Comparison of ENCODE assay signal across 8 mouse cellular contexts in genomic region chr8:117199658-117200057, GRCm38 (mm10). TPM values are rescaled to one million over a fixed set of nuclear protein-coding genes. Genes with fewer than 3 reads are reported as not detected.
A peak's percentile ranks its signal among the peaks of the same experiment; 100 is the strongest.
DNase-seq lines count a peak whose midpoint lies in the region; ATAC-seq lines count a peak whose summit lies in the region.

No protein-coding gene starts in this region.

- no peak overlapping the region for H3K4me3 ChIP-seq in hindbrain, embryonic 13.5 days
- H3K4me3 ChIP-seq in liver, embryonic 12.5 days, result peak overlapping the region; percentile 42

- 64% methylated on average over 6 of the region's 6 CpGs for WGBS in hindbrain, embryonic 13.5 days
- 69% methylated on average over 6 of the region's 6 CpGs for WGBS in liver, embryonic 12.5 days (ENCODE audit: insufficient replicate concordance)

- H3K27me3 ChIP-seq in hindbrain, embryonic 13.5 days, result no peaks in the 10 kb centered on the region
- no peaks in the 10 kb centered on the region for H3K27me3 ChIP-seq in liver, embryonic 12.5 days (replicated peaks)

- peak overlapping the region; percentile 53 for H3K27ac ChIP-seq in hindbrain, embryonic 13.5 days
- peak overlapping the region; percentile 98 for H3K27ac ChIP-seq in liver, embryonic 12.5 days

- ATAC-seq in hindbrain, embryonic 13.5 days (ENCODE audit: low FRiP score), result no peak
- ATAC-seq in liver, embryonic 12.5 days, result no peak

- peak; percentile 54 for DNase-seq in MN1 (ENCODE audit: low spot score)
- peak; percentile 20 for DNase-seq in embryo, embryonic 11.5 days (ENCODE audit: low read depth, low spot score)
- no peak for DNase-seq in cerebellum, postnatal 36 days
- DNase-seq in thymus, postnatal 0 days (ENCODE audit: low spot score), result no peak
- no peak for DNase-seq in adrenal gland, postnatal 10 days
- DNase-seq in gastrocnemius, adult 8-10 months (ENCODE audit: low spot score in 2 of 2), result no peak

- no peaks in the 10 kb centered on the region for H3K9me3 ChIP-seq in hindbrain, embryonic 13.5 days
- H3K9me3 ChIP-seq in liver, embryonic 12.5 days (replicated peaks), result no peaks in the 10 kb centered on the region

- H3K4me1 ChIP-seq in hindbrain, embryonic 13.5 days (replicated peaks), result peaks cover 18% of the 10 kb centered on the region
- H3K4me1 ChIP-seq in liver, embryonic 12.5 days, result peaks cover 70% of the 10 kb centered on the region

- no peak overlapping the region; the same call in 1 of the 2 replicates for H3K9ac ChIP-seq in hindbrain, embryonic 13.5 days
- H3K9ac ChIP-seq in liver, embryonic 12.5 days, result peak overlapping the region; percentile 62

- H3K4me2 ChIP-seq in hindbrain, embryonic 13.5 days, result no peak overlapping the region
- peak overlapping the region; percentile 62 for H3K4me2 ChIP-seq in liver, embryonic 12.5 days

- H3K36me3 ChIP-seq in hindbrain, embryonic 13.5 days, result peaks cover 56% of the 10 kb centered on the region
- peaks cover 63% of the 10 kb centered on the region for H3K36me3 ChIP-seq in liver, embryonic 12.5 days

RNA-seq across cellular contexts. Expression of gene Gan, which starts 41.7 kb away (rescaled TPM):
- polyA plus RNA-seq in hindbrain, embryonic 13.5 days (2015; fragmentation: Nextera tagmentation; extraction: Ambion mirVana), result 3.5 TPM in 2 replicates
- 1.9 and 2.1 TPM in 2 replicates for polyA plus RNA-seq in liver, embryonic 12.5 days (2016; fragmentation: Nextera tagmentation; extraction: Ambion mirVana)
- 1.5 and 2.3 TPM in 2 replicates for polyA plus RNA-seq in thymus, postnatal 0 days (2015; fragmentation: Nextera tagmentation; extraction: Ambion mirVana)
- total RNA-seq in adrenal gland, postnatal 10 days (2021), result 10 to 100 TPM in 1 of 2 experiments, 1 to 10 TPM in 1; 7.7 to 12.1 TPM
- total RNA-seq in gastrocnemius, adult 8-10 months (2022), result 1 to 10 TPM; 4.7 to 5.5 (median 4.9) TPM

RNA-seq across cellular contexts. Expression of gene Cmip, which starts 57.2 kb away (rescaled TPM):
- polyA plus RNA-seq in hindbrain, embryonic 13.5 days (2015; fragmentation: Nextera tagmentation; extraction: Ambion mirVana), result 87.3 and 90.2 TPM in 2 replicates
- polyA plus RNA-seq in liver, embryonic 12.5 days (2016; fragmentation: Nextera tagmentation; extraction: Ambion mirVana), result 18.7 and 21.6 TPM in 2 replicates
- polyA plus RNA-seq in thymus, postnatal 0 days (2015; fragmentation: Nextera tagmentation; extraction: Ambion mirVana), result 31.9 and 39.9 TPM in 2 replicates
- total RNA-seq in adrenal gland, postnatal 10 days (2021), result 10 to 100 TPM; 77.7 to 82.3 TPM
- 1 to 10 TPM; 3.8 to 7.3 (median 6.2) TPM for total RNA-seq in gastrocnemius, adult 8-10 months (2022)

Comparison
In these comparisons a context has a peak if more than half of its experiments do, and no peak if none do; other contexts are left out.
1. DNase-seq: peak in MN1 (single experiment) and embryo, embryonic 11.5 days (single experiment); none in cerebellum, postnatal 36 days (0 of 2), thymus, postnatal 0 days (single experiment), adrenal gland, postnatal 10 days (single experiment) and gastrocnemius, adult 8-10 months (0 of 2).